Mouse (Mus musculus) embryonic fibroblast, embryonic 13.5 days (primary cell): ENCODE data around the gene Ccnd2.

Experiments
- CTCF ChIP-seq: IDR thresholded peaks from 2 replicates; pipeline ENCODE4 v1.5.1; 2011; ENCODE audit warnings: mild to moderate bottlenecking, control low read depth, low read length, moderate library complexity, borderline replicate concordance; ENCODE audit not compliant: insufficient read depth
- POLR2A ChIP-seq: IDR thresholded peaks from 2 replicates; pipeline ENCODE4 v1.6.1; 2011; ENCODE audit warnings: low read depth, mild to moderate bottlenecking, control low read depth, low read length, moderate library complexity

- TF ChIP-seq POLR2A = no peak
- TF ChIP-seq CTCF = no peak
Observed at GRCm38 (mm10) chr6:127103506-127104275, 48.3 kb downstream of the Ccnd2 start.
